Mouse (Mus musculus) forebrain, embryonic 15.5 days (tissue): ENCODE measurements around the gene Cip2a. TPM values are rescaled to one million over a fixed set of nuclear protein-coding genes. Genes with fewer than 3 reads are reported as not detected.

Experiments used
- ATAC-seq: fragments of 200-750 bp; cut with Nextera tagmentation; replicated peaks from 2 replicates; pipeline ENCODE4 v1.8.0; 2017; ENCODE audit warnings: mild to moderate bottlenecking, moderate TSS enrichment, moderate library complexity
- H3K27ac ChIP-seq: fragments of 300-500 bp; sonication (generic); replicated peaks from 2 replicates; pipeline ENCODE4 v1.5.1; 2015; ENCODE audit warnings: mild to moderate bottlenecking, inconsistent platforms
- H3K27me3 ChIP-seq: fragments of 300-500 bp; sonication (generic); 2 replicates; pipeline ENCODE4 v1.6.1; 2015; ENCODE audit warnings: inconsistent platforms
- H3K36me3 ChIP-seq: fragments of 300-500 bp; sonication (generic); 2 replicates; pipeline ENCODE4 v1.6.1; 2015; ENCODE audit warnings: mild to moderate bottlenecking, inconsistent platforms
- H3K4me1 ChIP-seq: fragments of 300-500 bp; sonication (generic); 2 replicates; pipeline ENCODE4 v1.6.1; 2015; ENCODE audit warnings: inconsistent platforms
- H3K4me2 ChIP-seq: fragments of 300-500 bp; sonication (generic); replicated peaks from 2 replicates; pipeline ENCODE4 v1.6.1; 2015; ENCODE audit warnings: mild to moderate bottlenecking, inconsistent platforms
- H3K4me3 ChIP-seq: fragments of 300-500 bp; sonication (generic); 2 replicates; pipeline ENCODE4 v1.5.1; 2015; ENCODE audit warnings: mild to moderate bottlenecking, inconsistent platforms
- H3K9ac ChIP-seq: fragments of 300-500 bp; sonication (generic); replicated peaks from 2 replicates; pipeline ENCODE4 v1.6.1; 2015; ENCODE audit warnings: mild to moderate bottlenecking, inconsistent platforms
- H3K9me3 ChIP-seq: fragments of 300-500 bp; sonication (generic); 2 replicates; pipeline ENCODE4 v1.6.1; 2016; ENCODE audit warnings: inconsistent platforms
- WGBS: fragments of 180-500 bp; shearing (Covaris S2); methylation state at CpG from one replicate; pipeline ENCODE4 v1.1.7; 2015; ENCODE audit warnings: mixed read lengths; 5-methylcytosine and 5-hydroxymethylcytosine counted together
- polyA plus RNA-seq: library from polyadenylated mRNA; unstranded; fragments of >200 nt; fragmentation: Nextera tagmentation; extraction: Ambion mirVana; gene quantifications from 2 replicates; pipeline ENCODE4 v1.2.1, GENCODE M21; 2015

Gene Cip2a
- polyA plus RNA-seq: 17.5 and 20.0 TPM in 2 replicates

GRCm38 (mm10) chr16:48993559-48994342 lies at the start of gene Cip2a, which contains the start of gene Dzip3:
TSS of gene Cip2a (plus strand) at chr16:48994185.
TSS of gene Dzip3 (minus strand) at chr16:48994165.
- Histone ChIP-seq H3K36me3 (0 out of 2 replicates have a peak, but pooled peaks cover 2% of the 10 kb centered on the region), H3K9me3 (no peaks in the 10 kb centered on the region), H3K27me3 (no peaks in the 10 kb centered on the region), H3K4me1 (peaks cover 24% of the 10 kb centered on the region), H3K27ac (peak within 1 kb of the TSS; percentile 98), H3K4me3 (peak within 1 kb of the TSS; percentile 98), H3K9ac (peak within 1 kb of the TSS; percentile 100), H3K4me2 (peak within 1 kb of the TSS; percentile 69)
- under 1% methylated on average over 74 of the region's 74 CpGs for WGBS
- peak; percentile 98 for ATAC-seq

GRCm38 (mm10) chr16:48972996-48973395 lies 21.0 kb upstream of the Cip2a start:
- no peak overlapping the region for H3K9ac ChIP-seq
- H3K4me1 ChIP-seq: no peaks in the 10 kb centered on the region
- no peaks in the 10 kb centered on the region for H3K9me3 ChIP-seq
- ATAC-seq: no peak
- WGBS: 99% methylated on average over 2 of the region's 2 CpGs
- no peak overlapping the region for H3K27ac ChIP-seq
- H3K4me3 ChIP-seq: no peak overlapping the region
- no peaks in the 10 kb centered on the region for H3K27me3 ChIP-seq
- H3K4me2 ChIP-seq: no peak overlapping the region
- peaks cover 27% of the 10 kb centered on the region for H3K36me3 ChIP-seq

GRCm38 (mm10) chr16:48973548-48973947 lies 20.4 kb upstream of the Cip2a start:
- Histone ChIP-seq H3K4me3 (no peak overlapping the region), H3K9ac (no peak overlapping the region), H3K36me3 (peaks cover 32% of the 10 kb centered on the region), H3K27ac (no peak overlapping the region), H3K4me2 (no peak overlapping the region), H3K4me1 (no peaks in the 10 kb centered on the region), H3K9me3 (no peaks in the 10 kb centered on the region), H3K27me3 (no peaks in the 10 kb centered on the region)
- WGBS: 98% methylated on average over 1 of the region's 1 CpGs
- no peak for ATAC-seq

- H3K27ac ChIP-seq: no peak overlapping the region
- ATAC-seq: no peak
Observed at GRCm38 (mm10) chr16:48979965-48980364, 14.0 kb upstream of the Cip2a start.

GRCm38 (mm10) chr16:48985034-48985627 lies 8.9 kb upstream of the Cip2a start:
- Histone ChIP-seq H3K9me3 (no peaks in the 10 kb centered on the region), H3K4me2 (no peak overlapping the region), H3K4me1 (no peaks in the 10 kb centered on the region), H3K27ac (no peak overlapping the region), H3K9ac (no peak overlapping the region), H3K36me3 (peaks cover 10% of the 10 kb centered on the region), H3K27me3 (no peaks in the 10 kb centered on the region), H3K4me3 (no peak overlapping the region)
- 54% methylated on average over 5 of the region's 5 CpGs for WGBS
- ATAC-seq: no peak

More at GRCm38 (mm10) chr16:48979965-48980364, 14.0 kb upstream of the Cip2a start:
- Histone ChIP-seq H3K27me3 (no peaks in the 10 kb centered on the region), H3K4me2 (no peak overlapping the region), H3K9me3 (no peaks in the 10 kb centered on the region), H3K9ac (no peak overlapping the region), H3K4me3 (no peak overlapping the region), H3K36me3 (peaks cover 29% of the 10 kb centered on the region), H3K4me1 (no peaks in the 10 kb centered on the region)

- Histone ChIP-seq H3K27me3 (no peaks in the 10 kb centered on the region), H3K9me3 (no peaks in the 10 kb centered on the region), H3K4me3 (no peak overlapping the region), H3K4me1 (peaks cover 13% of the 10 kb centered on the region), H3K27ac (no peak overlapping the region), H3K36me3 (0 out of 2 replicates have a peak, but pooled peaks cover 2% of the 10 kb centered on the region), H3K9ac (no peak overlapping the region), H3K4me2 (no peak overlapping the region)
- no peak for ATAC-seq
Observed at GRCm38 (mm10) chr16:48989700-48990099, 4.3 kb upstream of the Cip2a start.

- 0 out of 2 replicates have a peak, but pooled peaks cover 2% of the 10 kb centered on the region for H3K36me3 ChIP-seq
- H3K9me3 ChIP-seq: no peaks in the 10 kb centered on the region
- H3K27me3 ChIP-seq: no peaks in the 10 kb centered on the region
- H3K4me2 ChIP-seq: peak overlapping the region; percentile 63
- H3K9ac ChIP-seq: peak overlapping the region; percentile 100
- ATAC-seq: no peak
- peak overlapping the region; percentile 98 for H3K4me3 ChIP-seq
- WGBS: 20% methylated on average over 10 of the region's 10 CpGs
- H3K27ac ChIP-seq: peak overlapping the region; percentile 98
- peaks cover 24% of the 10 kb centered on the region for H3K4me1 ChIP-seq
Observed at GRCm38 (mm10) chr16:48992437-48993230, 1.4 kb upstream of the Cip2a start.

GRCm38 (mm10) chr16:48993231-48993558 lies 790 bp upstream of the Cip2a start:
- H3K27ac ChIP-seq: peak overlapping the region; percentile 98
- H3K36me3 ChIP-seq: 0 out of 2 replicates have a peak, but pooled peaks cover 2% of the 10 kb centered on the region
- no peak for ATAC-seq
- 1% methylated on average over 9 of the region's 9 CpGs for WGBS
- peak overlapping the region; percentile 100 for H3K9ac ChIP-seq
- H3K27me3 ChIP-seq: no peaks in the 10 kb centered on the region
- no peaks in the 10 kb centered on the region for H3K9me3 ChIP-seq
- H3K4me3 ChIP-seq: peak overlapping the region; percentile 98
- peaks cover 24% of the 10 kb centered on the region for H3K4me1 ChIP-seq
- H3K4me2 ChIP-seq: peak overlapping the region; percentile 63

GRCm38 (mm10) chr16:48994343-48994693 lies 333 bp downstream of the Cip2a start:
- peak overlapping the region; percentile 98 for H3K4me3 ChIP-seq
- no peak overlapping the region for H3K27ac ChIP-seq
- no peaks in the 10 kb centered on the region for H3K27me3 ChIP-seq
- peak overlapping the region; percentile 69 for H3K4me2 ChIP-seq
- H3K4me1 ChIP-seq: peaks cover 24% of the 10 kb centered on the region
- WGBS: under 1% methylated on average over 18 of the region's 18 CpGs
- 0 out of 2 replicates have a peak, but pooled peaks cover 2% of the 10 kb centered on the region for H3K36me3 ChIP-seq
- H3K9me3 ChIP-seq: no peaks in the 10 kb centered on the region
- peak overlapping the region; percentile 100 for H3K9ac ChIP-seq
- ATAC-seq: no peak

- ATAC-seq: no peak
- WGBS: 84% methylated on average over 5 of the region's 5 CpGs
- peaks cover 18% of the 10 kb centered on the region for H3K36me3 ChIP-seq
Observed at GRCm38 (mm10) chr16:49004151-49004550, 10.2 kb downstream of the Cip2a start.

GRCm38 (mm10) chr16:49016620-49017332 lies 22.8 kb downstream of the Cip2a start:
- H3K4me3 ChIP-seq: no peak overlapping the region
- H3K36me3 ChIP-seq: peaks cover 9% of the 10 kb centered on the region
- H3K9ac ChIP-seq: no peak overlapping the region
- no peaks in the 10 kb centered on the region for H3K9me3 ChIP-seq
- no peaks in the 10 kb centered on the region for H3K27me3 ChIP-seq
- H3K4me1 ChIP-seq: no peaks in the 10 kb centered on the region
- H3K27ac ChIP-seq: no peak overlapping the region
- 41% methylated on average over 5 of the region's 5 CpGs for WGBS
- ATAC-seq: peak; percentile 68; the same call in 1 of the 2 replicates
- no peak overlapping the region for H3K4me2 ChIP-seq

More at GRCm38 (mm10) chr16:49004151-49004550, 10.2 kb downstream of the Cip2a start:
- Histone ChIP-seq H3K4me1 (no peaks in the 10 kb centered on the region), H3K9me3 (no peaks in the 10 kb centered on the region), H3K27me3 (no peaks in the 10 kb centered on the region), H3K4me3 (no peak overlapping the region), H3K27ac (no peak overlapping the region), H3K9ac (no peak overlapping the region), H3K4me2 (no peak overlapping the region)
